Mouse (Mus musculus) kidney, postnatal 25 days (tissue): Measurements from ENCODE around the gene Col8a2.

Experiments used
- DNase-seq, 2 experiments: peaks; one replicate each; pipeline ENCODE4 v3.0.0; 2021; ENCODE audit warnings: mixed read lengths in 2 of 2

Col8a2 gene

DNA sequence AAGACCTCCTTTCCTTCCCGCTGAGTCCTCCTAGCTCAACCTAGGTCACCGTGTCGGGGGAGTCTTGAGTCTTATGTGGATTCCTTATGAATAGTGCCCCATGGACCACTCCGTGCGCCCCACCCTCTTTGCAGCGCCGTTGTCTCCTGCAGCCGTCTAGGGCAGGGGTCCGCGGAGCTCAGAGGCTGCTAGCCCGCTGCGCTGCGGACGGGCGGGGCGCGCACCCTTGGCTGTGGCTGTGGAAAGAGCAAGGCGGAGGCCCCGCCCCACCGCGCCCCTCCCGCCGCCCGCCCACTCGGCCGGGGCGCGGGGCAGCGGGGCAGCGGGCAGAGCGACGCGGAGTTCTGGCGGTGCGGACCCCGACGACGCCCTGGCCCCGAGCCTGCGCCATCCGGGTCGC, at the start of gene Col8a2:
Col8a2 (plus strand) TSS at position 302 of the 400 bp plus-strand sequence.
- peak in 1 of 2 experiments; percentile 28 for DNase-seq

DNA sequence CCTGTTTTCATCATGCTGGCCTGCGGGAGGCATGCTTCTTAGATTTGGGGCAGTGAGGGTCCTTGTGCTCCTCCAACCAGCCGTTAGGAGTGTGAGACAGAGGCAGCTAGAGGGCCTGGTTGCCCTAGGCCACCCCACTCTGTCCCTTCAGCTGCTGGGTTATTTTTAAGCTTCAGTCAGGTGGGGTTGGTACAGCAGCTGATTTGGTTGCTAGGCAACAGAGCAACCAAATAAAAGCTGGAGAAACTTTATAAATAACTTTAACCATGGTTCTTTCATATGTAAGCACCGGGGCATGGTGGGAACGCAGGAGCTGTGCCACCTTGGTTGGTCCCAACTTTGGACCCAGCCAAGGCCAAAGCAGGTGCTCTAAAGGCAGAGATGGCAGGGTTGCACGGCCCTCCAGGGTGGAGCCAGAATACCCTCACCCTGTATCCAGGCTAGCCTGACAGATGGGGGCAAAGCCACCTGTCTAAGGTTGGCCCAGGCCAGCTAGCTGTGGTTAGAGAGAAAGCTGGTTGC, 48.8 kb upstream of the Col8a2 start:
- DNase-seq, result peak in 1 of 2 experiments; percentile 57

DNA sequence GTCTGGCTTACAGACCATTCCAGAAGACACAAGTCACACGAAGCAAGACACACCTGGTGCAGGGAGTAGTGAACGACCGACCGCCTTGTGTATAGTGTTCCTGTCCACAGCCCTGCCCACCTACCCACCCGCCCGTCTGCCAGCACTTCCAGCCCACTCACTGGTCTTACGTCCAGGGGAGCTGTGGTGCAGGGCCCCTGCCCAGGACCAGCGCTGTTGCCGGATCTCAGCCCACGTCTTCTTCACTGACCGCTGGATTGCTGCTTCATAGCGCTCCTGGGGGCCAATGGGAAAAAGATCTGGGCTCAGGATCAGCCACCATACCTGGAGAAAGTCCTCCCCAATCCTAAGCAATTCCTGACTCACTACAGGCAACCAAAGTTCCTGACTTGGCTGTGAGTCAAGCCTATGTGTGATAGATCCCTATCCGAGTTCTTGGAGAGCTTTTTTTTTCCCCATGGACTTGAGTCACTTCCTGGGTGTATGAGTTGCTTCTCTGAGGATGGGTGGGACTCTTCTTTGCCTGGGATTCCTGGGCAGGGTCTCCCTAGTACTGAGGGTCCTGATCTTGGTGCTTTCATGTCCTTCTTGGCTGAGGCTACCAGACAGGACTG, 46.6 kb upstream of the Col8a2 start:
- peak in 1 of 2 experiments; percentile 10 for DNase-seq

DNA sequence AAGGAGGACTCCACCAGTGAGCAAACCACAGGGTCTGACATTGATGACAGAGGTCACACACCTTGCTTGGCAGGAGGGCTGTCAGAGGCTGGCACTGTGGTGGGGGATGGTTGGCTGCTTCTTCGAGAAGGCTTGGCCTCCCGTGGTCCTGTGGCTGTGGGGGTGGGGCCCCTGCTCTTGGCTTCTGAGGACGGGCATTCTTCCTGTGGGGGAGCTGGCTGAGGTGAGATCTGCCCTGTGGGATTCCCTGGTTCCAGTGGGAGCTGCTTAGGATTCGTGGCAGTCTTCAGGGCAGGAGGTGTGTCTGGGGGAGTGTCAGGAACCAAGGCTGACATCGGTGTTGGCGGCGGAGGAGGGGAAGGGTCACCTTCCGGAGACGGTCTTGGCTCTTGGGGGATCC, 44.6 kb upstream of the Col8a2 start:
- DNase-seq, result no peak

DNA sequence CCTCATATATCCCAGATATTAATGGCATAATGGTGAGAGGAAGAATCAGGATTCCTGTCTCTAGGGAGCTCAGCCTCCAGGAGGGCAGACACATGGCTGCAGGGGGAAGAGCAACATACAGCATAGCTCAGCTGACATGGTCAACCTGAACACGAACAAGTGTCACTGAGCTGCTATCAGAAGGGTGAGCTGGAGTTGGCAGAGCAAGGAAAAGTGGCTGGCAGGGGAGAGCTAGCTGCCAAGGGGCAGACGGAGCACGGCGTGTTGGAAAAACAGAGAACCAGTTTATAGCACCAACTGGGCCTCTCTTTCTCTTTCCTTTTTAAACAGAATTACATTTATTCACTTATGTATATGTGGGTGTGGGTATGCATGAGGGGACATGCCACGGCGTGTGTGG, 44.1 kb upstream of the Col8a2 start:
- no peak for DNase-seq

DNA sequence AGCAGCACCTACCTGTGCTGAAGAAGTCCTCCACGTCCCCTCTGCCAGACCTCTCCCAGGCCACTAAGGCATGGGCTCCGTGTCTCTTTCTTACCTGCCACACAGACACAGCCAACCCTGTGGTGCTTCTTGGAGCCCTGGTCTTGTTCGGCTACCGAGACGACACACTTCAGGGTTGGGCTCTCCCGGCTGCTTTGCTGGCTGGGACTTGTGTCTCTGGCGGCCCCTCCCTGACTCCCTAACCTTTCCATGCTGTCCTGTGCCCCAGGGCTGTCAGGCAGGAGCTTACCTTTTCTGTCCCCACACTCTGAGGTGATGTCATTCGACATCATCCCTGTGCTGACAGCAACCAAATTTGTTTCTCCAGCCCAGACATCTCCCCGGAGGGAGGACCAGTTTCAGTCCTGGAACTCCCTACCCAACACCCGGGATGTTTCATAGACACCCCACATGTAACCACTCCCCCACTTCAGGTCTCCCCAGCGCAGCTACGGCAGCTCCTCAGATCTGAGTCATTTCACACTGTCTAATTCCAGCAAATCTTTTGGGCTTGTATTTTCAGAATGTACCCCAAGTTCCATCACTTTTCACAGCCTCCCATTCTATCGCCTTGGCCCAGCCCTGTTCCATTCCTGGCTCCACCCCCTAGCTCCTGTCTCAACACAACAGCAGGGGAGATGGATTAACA, 40.2 kb upstream of the Col8a2 start:
- DNase-seq, result peak in 1 of 2 experiments; percentile 17

DNA sequence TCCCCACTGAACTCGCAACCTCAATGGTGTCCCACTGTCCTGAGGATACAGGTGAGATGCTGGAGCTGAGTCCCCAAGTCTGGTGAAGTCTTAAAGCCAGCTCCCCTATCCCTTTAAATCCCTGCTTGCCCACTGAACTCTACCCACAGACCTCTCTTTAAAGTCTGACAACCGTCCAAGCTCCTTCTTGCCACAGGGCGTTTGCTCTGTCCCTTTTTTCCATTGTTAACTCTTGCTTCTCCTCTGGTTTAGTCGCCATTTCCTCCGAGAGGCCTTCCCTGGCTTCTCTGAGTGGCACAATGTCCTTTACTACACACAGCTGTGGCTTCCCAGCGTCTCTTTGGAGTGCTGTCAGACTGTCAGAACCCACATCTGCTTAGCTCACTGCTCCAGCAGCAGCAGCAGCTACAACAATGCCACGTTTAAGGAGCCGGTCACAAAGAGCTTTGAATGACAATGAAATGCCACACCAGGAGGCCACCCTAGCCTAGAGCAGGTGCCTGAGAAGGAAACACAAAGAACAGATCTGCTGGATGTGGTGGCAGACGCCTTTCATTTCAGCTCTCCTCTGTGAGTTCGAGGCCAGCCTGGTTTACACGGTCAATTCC, 38.2 kb upstream of the Col8a2 start:
- no peak for DNase-seq

DNA sequence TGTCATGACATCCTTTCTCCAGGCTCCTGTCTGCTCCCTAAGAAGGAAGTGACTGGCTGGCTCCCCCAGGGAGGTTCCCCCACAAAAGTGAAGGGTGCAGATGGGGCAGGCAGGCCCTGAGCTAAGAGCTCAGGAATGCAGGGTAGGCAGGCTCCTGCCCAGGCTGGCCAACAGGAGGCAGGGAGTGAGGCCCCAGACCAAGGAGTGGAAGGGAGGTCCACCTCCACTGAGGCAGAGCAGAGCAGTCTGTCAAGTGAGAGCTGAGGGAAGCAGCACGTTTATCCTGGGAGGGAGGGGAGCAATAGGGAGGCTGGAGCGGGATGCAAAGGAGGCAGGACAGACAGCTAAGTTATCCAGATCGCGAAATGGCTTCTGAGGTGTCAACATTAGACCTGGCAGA, 35.9 kb upstream of the Col8a2 start:
- peak in 1 of 2 experiments; percentile 31 for DNase-seq

DNA sequence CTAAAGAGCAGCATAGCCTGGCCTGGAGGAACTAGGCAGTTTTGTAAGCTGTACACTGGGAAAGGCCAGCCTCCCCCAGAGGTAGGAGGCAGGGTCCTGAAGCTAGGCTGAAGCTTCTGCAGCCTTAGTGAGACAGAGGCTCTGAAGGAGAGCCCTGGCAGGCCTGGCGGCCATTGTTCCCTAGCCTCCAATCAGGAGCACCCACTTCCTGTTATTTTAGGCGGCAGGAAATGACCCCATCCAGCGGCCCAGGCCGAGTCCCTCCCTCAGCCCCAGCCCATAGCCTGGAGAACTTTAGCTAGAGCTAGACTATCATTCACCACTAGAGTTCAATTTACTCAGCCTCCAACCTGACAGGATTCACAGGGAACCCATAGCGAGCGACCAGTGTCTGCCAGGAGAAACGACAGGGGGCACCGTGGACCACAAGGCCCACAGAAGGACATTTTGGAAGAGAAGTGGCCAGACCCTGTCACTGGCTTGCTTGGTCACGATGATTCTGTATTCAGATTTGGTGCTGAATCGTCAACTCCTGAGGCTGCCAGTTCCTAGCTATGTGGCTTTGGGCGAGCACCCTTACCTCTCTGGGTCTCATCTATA, 34.8 kb upstream of the Col8a2 start:
- DNase-seq, result peak; percentile 68 to 81

DNA sequence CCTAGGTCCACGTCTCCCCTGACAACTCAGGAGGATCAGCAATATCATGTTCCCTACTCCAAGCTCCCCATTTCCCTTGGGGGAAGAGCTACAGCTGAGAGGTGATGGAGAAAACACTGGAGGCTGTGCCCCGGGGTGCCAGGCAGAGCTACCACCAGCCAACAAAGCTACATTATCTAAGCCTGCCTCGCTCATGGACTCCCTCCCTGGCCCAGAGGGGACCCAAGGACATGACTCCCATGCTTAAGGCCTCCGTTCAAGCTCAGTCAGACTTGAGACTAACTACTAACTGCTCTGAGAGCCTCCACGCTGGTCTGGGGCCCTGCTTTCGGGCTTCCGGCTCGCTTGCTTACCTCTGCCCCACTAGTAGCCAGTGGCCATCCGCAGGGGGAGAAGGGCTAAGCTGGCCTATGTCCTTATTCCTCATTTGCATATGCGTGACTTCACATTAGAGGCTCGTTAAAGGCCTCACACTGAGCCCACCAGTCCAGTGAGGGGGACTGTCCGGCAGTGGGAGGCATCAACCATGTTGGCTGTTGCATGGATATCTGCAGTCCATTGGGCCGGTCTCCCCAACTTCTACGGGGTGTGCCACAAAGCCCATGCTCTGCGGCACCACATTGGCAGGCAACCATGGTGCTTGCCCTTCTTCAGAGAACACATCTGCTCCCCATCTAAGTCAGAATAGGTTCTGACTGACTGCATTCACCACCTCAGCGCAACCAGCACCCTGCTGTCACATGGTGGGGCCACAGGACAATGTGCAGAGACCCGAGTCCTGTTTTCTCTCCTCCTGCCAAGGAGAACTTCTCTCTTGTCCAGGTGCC, 34.0 kb upstream of the Col8a2 start:
- DNase-seq, result no peak

DNA sequence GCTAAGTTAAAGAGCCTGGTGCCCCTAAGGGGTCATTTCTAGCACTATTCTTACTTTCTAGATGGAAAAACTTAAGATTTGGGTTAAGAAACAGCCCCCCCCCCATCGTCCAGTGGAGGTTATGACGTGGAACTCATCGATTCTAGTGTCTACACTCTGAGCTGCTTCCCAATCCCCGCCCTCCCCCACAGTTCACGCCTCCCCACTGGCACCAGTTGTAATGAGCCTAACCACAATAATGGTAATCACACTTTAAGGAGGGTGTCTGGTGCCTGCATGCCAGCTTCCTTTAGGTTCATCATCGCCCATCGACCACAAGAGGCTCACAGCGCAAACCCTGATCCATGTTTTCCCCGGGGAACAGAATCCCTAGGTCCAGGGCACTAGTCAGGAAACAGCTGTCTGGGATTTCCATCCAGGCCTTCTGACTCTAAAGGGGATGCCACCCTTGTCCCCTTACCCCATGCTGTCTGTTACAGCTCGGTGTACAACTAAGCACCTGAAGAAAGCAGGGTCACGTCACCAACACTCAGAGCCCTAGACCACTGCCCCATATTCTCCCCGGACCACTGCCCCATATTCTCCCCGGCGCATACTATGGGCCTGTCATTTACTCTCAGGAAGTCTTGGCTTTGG, 32.8 kb upstream of the Col8a2 start:
- no peak for DNase-seq

DNA sequence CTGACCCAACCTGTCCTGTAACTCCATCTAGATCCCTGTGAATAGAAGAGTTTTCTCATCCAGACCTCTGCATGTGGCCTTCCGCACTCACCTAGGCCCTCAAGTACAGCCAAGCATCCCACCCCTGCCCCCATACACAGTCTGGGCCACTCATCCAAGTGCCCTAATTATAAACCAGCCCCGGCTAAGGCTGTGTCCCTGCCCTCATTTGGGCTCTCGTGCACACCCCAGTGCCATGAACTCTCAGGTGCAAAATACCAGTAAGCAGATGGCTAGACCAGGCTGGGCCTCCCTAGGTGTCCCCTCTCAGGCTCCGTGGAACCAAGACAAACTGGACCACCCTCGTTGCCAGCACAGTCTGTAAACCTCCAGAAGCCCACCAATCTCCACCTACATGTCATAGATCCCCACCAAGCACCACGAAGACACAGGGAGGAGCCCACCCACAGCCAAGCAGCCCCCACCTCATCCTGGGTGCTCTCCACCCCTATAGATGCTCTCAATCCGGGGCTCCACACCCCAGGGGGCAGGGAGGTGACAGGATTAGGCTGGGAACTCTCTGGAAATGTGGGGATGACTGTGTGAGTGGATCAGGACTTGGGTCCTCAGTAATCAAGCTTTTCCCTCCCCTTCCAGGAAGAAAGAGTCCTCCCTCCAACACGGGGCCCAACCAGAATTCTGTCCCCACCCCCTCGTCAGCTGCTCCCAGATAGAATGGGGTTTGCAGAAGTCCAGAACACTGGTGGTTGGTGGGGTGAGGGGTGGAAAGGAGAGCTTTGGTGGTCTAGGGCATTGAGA, 32.1 kb upstream of the Col8a2 start:
- DNase-seq, result peak; percentile 45 to 65

DNA sequence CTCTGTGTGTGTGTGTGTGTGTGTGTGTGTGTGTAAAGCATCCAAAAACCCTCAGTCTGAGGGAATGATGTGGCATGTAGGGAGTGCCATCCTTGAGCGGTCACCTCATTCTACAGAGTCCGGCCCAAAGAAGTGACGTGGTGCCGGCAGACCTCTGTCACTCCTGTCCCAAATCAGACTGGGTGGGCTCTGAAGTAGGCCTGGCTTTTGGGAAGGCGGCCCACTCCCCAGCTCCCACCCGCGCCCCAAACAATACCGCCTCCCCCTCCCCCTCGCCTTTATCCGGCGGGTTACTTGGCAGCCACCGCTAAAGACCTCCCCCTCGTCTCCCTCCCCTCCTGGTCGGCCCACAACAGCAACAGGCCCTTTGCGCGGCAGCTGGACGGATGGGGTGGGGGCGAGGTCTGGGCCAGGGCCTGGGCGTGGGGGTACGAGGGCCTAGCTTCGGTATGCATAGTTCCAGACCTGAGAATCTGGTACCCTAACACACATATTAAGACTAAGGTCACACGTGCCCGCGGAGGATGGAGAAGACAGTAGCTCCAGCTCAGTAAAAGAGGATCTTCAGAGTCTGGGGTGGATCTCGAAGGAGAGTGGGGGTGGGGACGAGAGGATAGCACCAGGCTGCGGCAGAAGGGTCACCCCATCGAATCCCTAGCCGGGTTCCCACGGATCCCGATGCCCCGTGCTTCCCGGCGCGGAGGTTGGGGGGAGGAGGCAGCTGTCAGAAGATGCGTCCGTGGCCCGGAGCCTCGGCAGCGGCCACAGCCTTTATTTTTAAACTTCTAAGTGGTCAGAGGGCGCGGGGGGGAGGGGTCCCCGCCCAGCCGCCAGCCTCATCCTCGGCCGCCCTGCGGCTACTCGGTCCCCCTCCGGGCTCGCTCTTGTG, 31.2 kb upstream of the Col8a2 start:
- DNase-seq, result peak; percentile 49 to 75

DNA sequence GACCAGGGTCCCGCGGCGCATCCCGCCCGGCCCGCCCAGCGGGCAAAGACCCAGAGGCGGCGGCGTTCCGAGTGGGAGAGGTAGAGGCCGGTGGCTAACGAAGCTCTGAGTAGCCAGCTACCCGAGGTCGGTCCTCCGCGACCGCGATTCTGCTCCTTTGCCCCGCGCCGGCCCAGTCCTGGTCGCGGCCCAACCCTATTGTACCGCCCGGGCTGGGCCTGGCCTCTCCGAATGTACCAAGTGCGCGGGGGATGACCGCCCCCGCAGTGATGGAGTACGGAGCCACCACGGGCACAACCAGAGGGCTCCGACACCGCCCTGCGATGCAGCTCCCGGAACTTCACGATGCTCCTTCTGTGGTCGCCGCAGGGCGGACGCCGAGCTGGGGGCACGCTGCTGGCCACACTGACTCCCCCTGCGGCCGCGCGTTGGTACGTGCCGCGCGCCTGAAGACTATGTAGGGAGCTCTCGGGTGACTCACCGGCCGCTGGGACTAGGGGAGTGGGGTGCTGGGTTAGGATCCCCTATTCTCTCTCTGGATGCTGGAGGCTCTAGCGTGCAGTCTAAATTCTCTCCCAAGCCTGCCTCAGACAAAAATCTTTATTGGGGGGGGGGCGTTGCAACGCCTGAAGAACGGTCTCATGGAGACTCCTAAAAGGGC, 30.3 kb upstream of the Col8a2 start, which contains the start of gene Map7d1:
Map7d1 (minus strand) TSS at position 213 of the 661 bp plus-strand sequence.
- DNase-seq, result peak; percentile 90 to 93

DNA sequence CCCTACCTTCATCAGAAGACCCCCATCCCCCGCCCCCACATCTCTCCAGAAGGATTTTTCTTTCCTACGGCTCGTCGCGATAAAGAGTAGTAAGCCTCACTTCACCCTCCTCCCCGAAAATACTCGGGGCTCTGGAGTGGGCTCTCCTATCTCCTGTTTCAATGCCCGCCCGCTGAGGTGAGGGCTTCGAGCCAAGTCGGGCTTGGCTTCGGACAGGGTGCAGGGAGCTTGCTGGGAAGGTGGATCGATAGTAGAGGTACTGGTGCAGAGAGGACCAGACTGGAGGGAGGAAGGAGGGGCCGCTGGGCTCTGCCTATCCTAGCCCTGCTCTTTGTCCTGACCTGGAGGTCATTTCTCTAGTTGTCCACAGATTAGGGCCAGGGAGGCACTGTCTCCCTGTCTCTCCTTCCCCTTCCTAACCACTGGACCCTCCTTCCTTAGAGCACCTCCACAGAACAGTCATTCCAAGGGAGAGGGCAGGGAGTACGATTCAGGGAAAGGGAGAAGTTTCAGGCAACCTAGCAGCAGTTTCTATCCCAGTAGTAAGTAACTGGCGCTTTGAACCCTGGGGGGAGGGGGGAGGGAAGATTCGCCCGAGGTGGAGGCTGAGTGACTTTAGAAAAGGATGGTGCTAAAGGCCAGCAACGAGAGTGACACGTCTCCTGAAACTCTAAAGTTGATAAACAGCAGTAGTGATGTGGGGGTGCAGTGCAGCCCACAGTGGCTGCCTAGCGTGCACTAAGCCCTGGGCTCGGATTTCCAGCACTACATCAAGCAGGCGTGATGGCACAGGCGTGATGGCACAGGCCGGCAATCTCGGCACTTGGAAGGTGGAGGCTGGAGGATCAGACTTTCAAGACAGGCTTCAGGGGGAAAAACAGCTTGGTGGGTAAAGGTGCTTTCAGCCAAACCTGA, 29.4 kb upstream of the Col8a2 start:
- DNase-seq, result peak; percentile 61 to 76

DNA sequence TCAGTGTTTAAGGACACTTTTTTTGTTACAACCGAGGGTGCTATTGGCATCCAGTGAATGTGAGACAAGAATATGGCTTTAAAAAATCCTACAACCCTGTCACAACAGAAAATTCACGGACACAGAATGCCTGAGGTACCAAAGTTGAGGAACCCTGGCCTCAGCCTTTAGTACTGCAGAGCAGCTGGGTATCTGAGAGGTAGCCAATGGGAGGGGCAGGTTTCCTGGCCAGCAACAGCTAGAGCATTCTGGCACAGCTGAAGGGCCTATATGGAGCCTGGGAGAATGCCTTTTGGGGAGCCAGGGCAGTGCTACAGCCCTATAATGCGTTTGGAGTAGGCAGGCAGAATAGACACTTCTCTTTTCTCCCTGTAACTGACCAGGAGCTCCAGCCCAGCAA, 27.5 kb upstream of the Col8a2 start:
- no peak for DNase-seq

DNA sequence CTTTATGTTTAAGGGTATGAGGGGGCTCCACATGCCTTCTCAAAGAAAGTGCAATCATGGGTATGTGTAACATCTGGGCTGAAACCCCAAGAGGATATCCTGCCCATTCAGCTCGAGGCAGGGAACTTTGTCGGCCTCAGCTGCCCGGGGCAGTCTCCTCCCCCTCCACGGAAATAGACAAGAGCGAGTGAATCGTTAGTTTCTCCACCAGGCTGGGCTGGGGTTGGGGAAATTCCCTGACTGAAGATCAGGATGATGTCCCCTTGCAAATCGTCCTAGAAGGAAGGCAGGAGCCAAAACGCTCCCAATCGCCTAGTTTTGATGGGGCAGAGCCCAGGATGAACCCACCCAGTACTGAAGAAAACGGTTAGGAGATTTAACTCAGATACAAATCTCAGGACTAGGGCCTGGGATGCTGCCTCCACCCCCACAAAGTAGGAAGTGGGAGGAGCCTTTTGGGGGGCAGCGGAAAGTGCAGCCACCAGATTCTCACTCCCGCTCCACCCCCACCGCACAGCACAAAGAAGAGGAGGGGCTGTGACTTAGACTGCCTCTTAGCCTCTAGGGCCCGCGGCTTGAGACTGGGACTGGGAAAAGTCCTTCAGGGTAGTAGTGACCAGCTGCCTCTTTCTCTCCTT, 27.0 kb upstream of the Col8a2 start:
- DNase-seq, result peak; percentile 86 to 91
